Mouse (Mus musculus) macrophage (primary cell): ENCODE data around the gene Olfr452. TPM values are rescaled to one million over a fixed set of nuclear protein-coding genes. Genes with fewer than 3 reads are reported as not detected.

ENCODE experiments used
- H3K27ac ChIP-seq: fragments of 350-480 bp; formaldehyde crosslinking; 2 replicates; pipeline ENCODE4 v1.9.0; 2021
- H3K36me3 ChIP-seq: fragments of 350-480 bp; formaldehyde crosslinking; 2 replicates; pipeline ENCODE4 v1.9.0; 2021; ENCODE audit errors: inconsistent target
- H3K4me3 ChIP-seq: fragments of 350-480 bp; formaldehyde crosslinking; 2 replicates; pipeline ENCODE4 v1.9.0; 2021; ENCODE audit errors: inconsistent target
- H3K79me2 ChIP-seq: fragments of 350-480 bp; formaldehyde crosslinking; 2 replicates; pipeline ENCODE4 v1.9.0; 2021; ENCODE audit errors: inconsistent target
- WGBS: methylation state at CpG from one replicate; pipeline ENCODE4 v1.1.7; 2026; ENCODE audit warnings: inconsistent platforms; ENCODE audit not compliant: missing documents; 5-methylcytosine and 5-hydroxymethylcytosine counted together
- polyA plus RNA-seq: library from polyadenylated mRNA; stranded (reverse); fragments of 250-400 nt; gene quantifications from 3 replicates; pipeline ENCODE4 v1.2.4, GENCODE M21; 2018; ENCODE audit warnings: inconsistent platforms
- total RNA-seq, 78 experiments: library from RNA; depleted of rRNA; stranded (reverse); fragments of 250-400 nt; gene quantifications; 1 replicate in 9 of 78; 2 replicates in 24 of 78; 3 replicates in 43 of 78; 4 replicates in 2 of 78; pipeline ENCODE4 v1.2.4; 2018; ENCODE audit warnings: inconsistent platforms in 56 of 78

Olfr452 gene
- not detected for total RNA-seq (2018; cell fraction: chromatin; rRNA removed)
- total RNA-seq (2018; cell fraction: cytosol; rRNA removed), result not detected
- total RNA-seq (2018; cell fraction: nucleus; rRNA removed), result not detected
- polyA plus RNA-seq, result not detected in 3 replicates

DNA sequence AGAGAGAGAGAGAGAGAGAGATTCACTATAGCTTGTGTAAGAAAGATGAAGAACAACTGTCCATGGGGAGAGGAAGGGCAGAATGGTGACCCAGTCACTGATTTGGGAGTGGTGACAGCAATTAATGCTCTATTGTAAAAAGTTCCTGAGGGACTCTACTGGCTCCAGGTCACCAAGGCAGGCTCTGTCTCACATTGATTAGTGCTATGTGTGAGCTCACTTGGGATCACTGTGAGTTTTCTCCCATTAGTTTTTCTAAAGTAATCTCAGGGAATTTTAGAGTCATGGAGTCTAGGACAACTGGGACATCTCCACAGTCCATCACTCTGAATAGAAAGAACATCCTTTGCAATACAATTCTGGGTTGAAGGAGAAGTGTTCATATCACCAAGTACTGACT, at the start of gene Olfr452:
TSS of gene Olfr452 (plus strand) at position 301 of the 400 bp plus-strand sequence.
- no peak within 1 kb of the TSS for H3K4me3 ChIP-seq

DNA sequence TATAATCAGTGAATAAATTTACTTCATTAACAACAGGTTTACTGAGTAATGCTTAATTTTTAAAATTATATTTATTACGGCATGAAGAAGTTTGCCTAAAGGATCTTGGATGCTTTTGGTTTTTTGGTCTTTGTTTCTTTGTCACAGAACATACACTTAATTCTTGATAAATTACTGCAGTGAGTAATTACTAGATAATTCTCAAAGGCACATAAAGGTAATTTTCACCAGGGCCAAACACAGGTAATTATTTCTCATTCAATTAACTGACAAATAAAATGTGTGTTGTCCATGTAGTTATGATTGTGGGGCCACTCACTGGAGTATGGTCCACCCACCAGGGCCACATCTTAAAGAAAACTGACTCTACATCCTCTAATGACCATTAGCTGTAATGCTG, 45.8 kb upstream of the Olfr452 start, which contains the start of gene Olfr453:
TSS of gene Olfr453 (plus strand) at position 301 of the 400 bp plus-strand sequence.
- no peak within 1 kb of the TSS for H3K4me3 ChIP-seq
- 100% methylated on average over 1 of the region's 1 CpGs for WGBS

More for the DNA sequence above, at the start of gene Olfr452:
- no peaks in the 10 kb centered on the region for H3K36me3 ChIP-seq
- H3K27ac ChIP-seq, result no peak within 1 kb of the TSS
- H3K79me2 ChIP-seq, result no peaks in the 10 kb centered on the region

DNA sequence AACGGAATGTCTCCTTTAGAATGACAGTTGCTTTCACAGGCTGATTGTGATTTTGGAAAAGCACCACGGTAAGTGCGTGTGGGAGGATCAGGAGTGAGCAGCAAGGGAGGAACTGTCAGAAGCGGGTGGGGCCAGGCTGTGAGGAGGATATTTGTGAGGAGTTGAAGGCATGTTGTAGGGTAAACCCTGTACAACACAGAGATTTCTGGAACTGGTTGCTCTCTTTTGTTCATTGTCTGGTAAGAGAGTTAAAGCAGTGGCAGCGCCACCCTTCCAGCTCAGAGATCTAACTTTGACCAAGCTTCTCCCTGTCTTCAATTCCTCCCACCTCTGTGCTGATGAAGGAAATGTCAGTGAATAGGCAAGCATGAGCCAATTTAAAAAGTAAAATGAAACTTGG, 42.6 kb upstream of the Olfr452 start:
- H3K79me2 ChIP-seq, result no peaks in the 10 kb centered on the region
- no peaks in the 10 kb centered on the region for H3K36me3 ChIP-seq
- H3K27ac ChIP-seq, result no peak overlapping the region
- 76% methylated on average over 5 of the region's 5 CpGs for WGBS
- H3K4me3 ChIP-seq, result no peak overlapping the region

More for the DNA sequence above, 45.8 kb upstream of the Olfr452 start, which contains the start of gene Olfr453:
- no peaks in the 10 kb centered on the region for H3K36me3 ChIP-seq
- H3K27ac ChIP-seq, result no peak within 1 kb of the TSS
- no peaks in the 10 kb centered on the region for H3K79me2 ChIP-seq

DNA sequence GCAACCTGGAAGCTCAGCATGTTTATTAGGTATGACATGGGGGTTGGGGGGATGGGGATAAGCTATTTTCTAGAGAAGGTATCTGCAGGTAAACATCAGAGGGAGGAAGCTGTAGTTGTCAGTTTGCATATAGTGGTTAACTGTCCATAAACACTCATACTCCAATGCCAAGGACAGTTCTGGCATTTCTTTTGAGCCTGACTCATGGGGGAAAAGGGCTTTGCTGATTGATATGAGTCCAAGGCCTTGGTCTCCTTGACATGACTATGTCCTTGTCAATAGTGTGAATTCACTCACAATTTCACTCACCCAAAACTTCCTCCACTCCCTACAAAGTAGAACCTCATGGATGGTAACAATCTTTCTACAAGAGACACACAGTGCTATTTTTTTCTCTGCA, 37.0 kb upstream of the Olfr452 start:
- H3K27ac ChIP-seq, result no peak overlapping the region

DNA sequence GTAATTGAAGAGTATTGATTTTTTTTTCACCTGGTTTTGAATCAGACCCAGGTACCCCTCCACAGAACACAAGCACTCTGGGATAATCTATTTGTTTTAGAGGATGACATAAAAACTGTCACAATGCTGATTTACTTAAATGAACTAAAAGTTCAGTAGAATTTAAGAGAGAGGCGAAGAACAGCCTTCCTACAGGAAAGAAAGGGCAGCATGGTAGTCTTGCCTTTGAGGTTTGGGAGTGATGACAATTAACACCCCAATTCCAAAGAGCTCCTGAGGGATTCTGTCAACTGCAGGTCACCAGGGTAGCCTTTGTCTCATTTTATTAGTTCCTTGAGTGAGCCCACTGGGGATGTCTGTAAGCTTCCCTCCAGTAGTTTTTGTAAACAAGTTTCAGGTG, 28.8 kb upstream of the Olfr452 start, which contains the start of gene Olfr38:
TSS of gene Olfr38 (plus strand) at position 301 of the 400 bp plus-strand sequence.
- H3K36me3 ChIP-seq, result no peaks in the 10 kb centered on the region
- H3K79me2 ChIP-seq, result no peaks in the 10 kb centered on the region
- WGBS, result 67% methylated on average over 1 of the region's 1 CpGs
- no peak within 1 kb of the TSS for H3K27ac ChIP-seq
- no peak within 1 kb of the TSS for H3K4me3 ChIP-seq

More for the DNA sequence above, 37.0 kb upstream of the Olfr452 start:
- H3K36me3 ChIP-seq, result no peaks in the 10 kb centered on the region
- no peak overlapping the region for H3K4me3 ChIP-seq
- H3K79me2 ChIP-seq, result no peaks in the 10 kb centered on the region

GRCm38 (mm10) chr6:42777066-42777465, 7.8 kb upstream of the Olfr452 start:
- H3K4me3 ChIP-seq, result no peak overlapping the region
- no peaks in the 10 kb centered on the region for H3K36me3 ChIP-seq
- 92% methylated on average over 1 of the region's 1 CpGs for WGBS
- H3K79me2 ChIP-seq, result no peaks in the 10 kb centered on the region
- H3K27ac ChIP-seq, result no peak overlapping the region

DNA sequence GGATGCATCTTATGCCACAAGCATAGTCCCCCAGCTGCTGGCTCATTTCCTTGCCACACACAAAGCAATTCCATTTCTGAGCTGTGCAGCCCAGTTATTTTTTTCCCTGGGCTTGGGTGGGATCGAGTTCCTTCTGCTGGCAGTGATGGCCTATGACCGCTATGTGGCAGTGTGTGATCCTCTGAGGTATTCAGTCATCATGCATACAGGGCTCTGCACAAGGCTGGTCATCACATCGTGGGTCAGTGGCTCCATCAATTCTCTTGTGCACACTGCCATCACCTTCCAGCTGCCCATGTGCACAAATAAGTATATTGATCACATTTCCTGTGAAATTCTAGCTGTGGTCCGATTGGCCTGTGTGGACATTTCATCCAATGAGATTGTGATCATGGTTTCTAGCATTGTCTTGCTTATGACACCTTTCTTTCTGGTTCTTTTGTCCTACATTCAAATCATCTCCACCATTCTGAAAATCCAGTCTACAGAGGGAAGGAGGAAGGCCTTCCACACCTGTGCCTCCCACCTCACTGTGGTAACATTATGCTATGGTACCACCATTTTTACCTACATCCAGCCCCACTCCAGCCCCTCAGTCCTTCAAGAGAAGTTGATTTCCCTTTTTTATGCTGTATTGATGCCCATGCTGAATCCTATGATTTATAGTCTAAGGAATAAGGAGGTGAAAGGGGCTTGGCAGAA, 5.5 kb downstream of the Olfr452 start:
- H3K79me2 ChIP-seq, result no peaks in the 10 kb centered on the region
- WGBS, result 50% methylated on average over 3 of the region's 4 CpGs
- no peak overlapping the region for H3K4me3 ChIP-seq
- H3K36me3 ChIP-seq, result no peaks in the 10 kb centered on the region
- no peak overlapping the region for H3K27ac ChIP-seq

DNA sequence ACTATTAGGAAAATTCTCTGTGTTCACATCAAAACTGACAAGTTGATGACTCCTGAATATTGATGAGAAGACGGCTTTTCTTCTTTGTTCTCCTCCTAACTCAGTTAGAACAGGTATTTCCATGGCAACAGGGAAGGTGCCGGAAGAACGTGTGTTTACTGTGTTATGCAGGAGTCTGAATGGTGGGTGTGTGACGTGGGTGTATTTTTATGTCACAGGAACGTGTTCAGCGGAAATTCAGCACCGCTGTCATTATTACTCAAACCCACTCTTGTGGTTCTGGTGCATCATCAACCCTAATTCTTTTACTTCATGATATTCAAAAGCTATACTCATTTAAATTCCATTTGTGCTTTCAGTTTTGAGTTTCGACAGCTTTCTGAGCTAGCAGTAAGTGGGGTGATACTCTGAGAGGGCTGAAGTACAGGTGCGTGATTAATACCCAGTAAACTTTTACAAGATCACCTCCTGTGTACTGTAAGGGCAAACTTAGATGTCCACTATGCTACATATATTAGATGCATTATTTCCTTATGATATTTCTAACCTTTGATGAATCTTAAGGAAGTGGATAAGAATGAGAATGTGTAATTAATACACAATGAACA, 6.2 kb downstream of the Olfr452 start:
- WGBS, result 79% methylated on average over 9 of the region's 9 CpGs
- Histone ChIP-seq H3K79me2 (no peaks in the 10 kb centered on the region), H3K36me3 (no peaks in the 10 kb centered on the region), H3K27ac (no peak overlapping the region), H3K4me3 (no peak overlapping the region)

GRCm38 (mm10) chr6:42794982-42795381, 10.1 kb downstream of the Olfr452 start:
- WGBS, result 88% methylated on average over 3 of the region's 3 CpGs

GRCm38 (mm10) chr6:42811639-42812038, 26.7 kb downstream of the Olfr452 start, which contains the start of gene Olfr450:
Gene Olfr450 (plus strand): TSS chr6:42811939.
- H3K79me2 ChIP-seq, result no peaks in the 10 kb centered on the region
- WGBS, result 62% methylated on average over 1 of the region's 1 CpGs
- no peak within 1 kb of the TSS for H3K27ac ChIP-seq
- no peak within 1 kb of the TSS for H3K4me3 ChIP-seq
- no peaks in the 10 kb centered on the region for H3K36me3 ChIP-seq

More at GRCm38 (mm10) chr6:42794982-42795381, 10.1 kb downstream of the Olfr452 start:
- Histone ChIP-seq H3K27ac (no peak overlapping the region), H3K4me3 (no peak overlapping the region), H3K79me2 (no peaks in the 10 kb centered on the region), H3K36me3 (no peaks in the 10 kb centered on the region)

- H3K79me2 ChIP-seq, result no peaks in the 10 kb centered on the region
- no peak within 1 kb of the TSS for H3K27ac ChIP-seq
- H3K36me3 ChIP-seq, result no peaks in the 10 kb centered on the region
- H3K4me3 ChIP-seq, result no peak within 1 kb of the TSS
Measured at GRCm38 (mm10) chr6:42834084-42834483, 49.2 kb downstream of the Olfr452 start, which contains the start of gene Olfr449. Gene Olfr449 (plus strand): TSS chr6:42834384.

Other genes starting within 250 kb of the Olfr452 start
- gene Olfr455, start 237.5 kb upstream of the Olfr452 start, polyA plus RNA-seq, result not detected in 3 replicates
- not detected in 3 replicates for gene Tcaf3, start 187.4 kb upstream of the Olfr452 start, polyA plus RNA-seq
- gene Tcaf2, start 139.8 kb upstream of the Olfr452 start, polyA plus RNA-seq, result not detected in 3 replicates
- 0.69 to 0.89 TPM (median 0.70 TPM) in 3 replicates for gene Tcaf1, start 75.0 kb upstream of the Olfr452 start, polyA plus RNA-seq
- gene Olfr453, start 45.7 kb upstream of the Olfr452 start, polyA plus RNA-seq, result not detected in 3 replicates
- not detected in 3 replicates for gene Olfr38, start 28.7 kb upstream of the Olfr452 start, polyA plus RNA-seq
- not detected in 3 replicates for gene Olfr450, start 26.8 kb downstream of the Olfr452 start, polyA plus RNA-seq
- gene Olfr449, start 49.3 kb downstream of the Olfr452 start, polyA plus RNA-seq, result not detected in 3 replicates
- not detected in 3 replicates for gene Olfr448, start 105.3 kb downstream of the Olfr452 start, polyA plus RNA-seq
- not detected in 3 replicates for gene Olfr447, start 123.8 kb downstream of the Olfr452 start, polyA plus RNA-seq
- gene Olfr446, start 136.3 kb downstream of the Olfr452 start, polyA plus RNA-seq, result not detected in 3 replicates
- gene Olfr444, start 164.0 kb downstream of the Olfr452 start, polyA plus RNA-seq, result not detected in 3 replicates